Mouse (Mus musculus) forebrain, embryonic 13.5 days (tissue): ENCODE measurements at regions not wholly inside any gene's neighbourhood (a gene's known extent, or its start where the extent isn't known, plus 50 kb on each side); places are given as distances from the start of the nearest gene placed in this dataset.

Experiments
- ATAC-seq: fragments of 200-750 bp; cut with Nextera tagmentation; 2 replicates; pipeline ENCODE4 v1.8.0; 2017
- H3K27ac ChIP-seq: fragments of 300-500 bp; sonication (generic); 2 replicates; pipeline ENCODE4 v1.5.1; 2015; ENCODE audit warnings: inconsistent platforms, mild to moderate bottlenecking, moderate library complexity
- H3K27me3 ChIP-seq: fragments of 300-500 bp; sonication (generic); 2 replicates; pipeline ENCODE4 v1.6.1; 2015; ENCODE audit warnings: mild to moderate bottlenecking, inconsistent platforms
- H3K36me3 ChIP-seq: fragments of 300-500 bp; sonication (generic); 2 replicates; pipeline ENCODE4 v1.6.1; 2015; ENCODE audit warnings: mild to moderate bottlenecking, inconsistent platforms; ENCODE audit not compliant: poor library complexity, severe bottlenecking
- H3K4me1 ChIP-seq: fragments of 300-500 bp; sonication (generic); 2 replicates; pipeline ENCODE4 v1.6.1; 2015; ENCODE audit warnings: inconsistent platforms
- H3K4me2 ChIP-seq: fragments of 300-500 bp; sonication (generic); 2 replicates; pipeline ENCODE4 v1.6.1; 2015; ENCODE audit warnings: inconsistent platforms, mild to moderate bottlenecking, moderate library complexity
- H3K4me3 ChIP-seq: fragments of 300-500 bp; sonication (generic); 2 replicates; pipeline ENCODE4 v1.5.1; 2015; ENCODE audit warnings: mild to moderate bottlenecking, inconsistent platforms
- H3K9ac ChIP-seq: fragments of 300-500 bp; sonication (generic); 2 replicates; pipeline ENCODE4 v1.6.1; 2015; ENCODE audit warnings: mild to moderate bottlenecking, inconsistent platforms
- H3K9me3 ChIP-seq: fragments of 300-500 bp; sonication (generic); replicated peaks from 2 replicates; pipeline ENCODE4 v1.6.1; 2016; ENCODE audit warnings: inconsistent platforms
- WGBS: fragments of 180-500 bp; shearing (Covaris S2); methylation state at CpG from one replicate; pipeline ENCODE4 v1.1.7; 2015; 5-methylcytosine and 5-hydroxymethylcytosine counted together

DNA sequence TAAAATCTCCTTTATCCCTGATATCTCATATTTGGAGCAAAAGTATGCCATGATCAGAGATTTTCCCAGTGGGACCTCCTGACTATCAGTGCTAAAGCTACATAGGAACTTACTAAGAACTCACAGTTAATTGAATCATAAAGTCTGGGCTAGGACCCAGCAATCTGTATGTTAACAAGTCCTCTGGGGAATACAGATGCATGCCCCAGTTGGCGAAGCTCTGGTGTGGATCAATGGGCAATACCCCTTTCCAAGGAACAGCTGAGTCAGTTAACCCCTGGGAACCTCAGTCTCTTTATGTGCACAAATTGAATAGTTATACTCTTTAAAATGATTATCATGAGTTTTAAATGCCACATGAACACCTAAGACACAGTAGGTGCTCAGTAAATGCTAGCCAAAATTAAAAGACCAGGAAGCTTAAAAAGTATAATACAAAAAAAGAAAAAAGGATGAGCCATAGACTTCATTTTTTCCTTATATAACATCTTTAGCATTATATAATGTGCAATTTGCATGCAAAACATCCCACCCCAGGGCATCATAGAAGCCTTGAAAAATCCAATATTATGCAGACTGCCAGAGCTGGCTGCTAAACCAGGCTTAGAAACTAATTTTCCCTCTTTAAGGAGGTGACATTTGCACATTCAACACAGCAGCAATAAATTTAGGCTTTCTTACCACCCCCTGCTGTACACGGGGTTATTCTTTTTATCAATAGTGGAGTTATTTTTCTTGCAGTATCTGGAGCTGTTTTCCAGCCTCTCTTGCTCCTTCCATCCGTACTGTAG is 202.7 kb downstream of the Gm16223 start:
- Histone ChIP-seq H3K4me2 (no peak overlapping the region), H3K9ac (no peak overlapping the region), H3K4me1 (0 out of 2 replicates have a peak, but pooled peaks cover 3% of the 10 kb centered on the region), H3K27ac (no peak overlapping the region), H3K9me3 (no peaks in the 10 kb centered on the region), H3K4me3 (no peak overlapping the region), H3K36me3 (no peaks in the 10 kb centered on the region), H3K27me3 (no peaks in the 10 kb centered on the region)
- 31% methylated on average over 3 of the region's 3 CpGs for WGBS
- ATAC-seq = peak; percentile 55; the same call in 1 of the 2 replicates

DNA sequence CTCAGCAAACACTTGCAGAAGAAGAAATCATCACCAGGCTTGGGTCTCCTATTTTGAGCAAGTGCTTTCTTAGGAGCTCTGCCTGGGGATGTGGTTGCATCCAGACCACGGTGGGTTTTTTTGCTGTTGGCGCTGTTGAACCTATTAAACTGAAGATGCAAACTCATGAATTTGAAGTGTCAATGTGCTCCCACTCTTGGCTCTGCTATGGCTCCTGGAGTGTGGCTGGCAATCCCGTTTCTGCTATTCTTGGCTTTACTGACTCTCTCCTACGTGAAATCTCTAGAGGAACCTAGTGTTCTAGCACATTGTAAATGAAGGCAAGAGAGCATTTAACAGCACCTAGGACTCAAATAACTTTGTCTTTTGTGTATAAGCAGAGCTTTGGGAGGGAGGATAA is 204.2 kb downstream of the Gm16223 start:
- Histone ChIP-seq H3K27ac (no peak overlapping the region), H3K4me2 (no peak overlapping the region), H3K9ac (no peak overlapping the region), H3K9me3 (no peaks in the 10 kb centered on the region), H3K36me3 (no peaks in the 10 kb centered on the region), H3K4me3 (no peak overlapping the region), H3K4me1 (0 out of 2 replicates have a peak, but pooled peaks cover 3% of the 10 kb centered on the region), H3K27me3 (no peaks in the 10 kb centered on the region)
- WGBS = 89% methylated on average over 4 of the region's 4 CpGs
- ATAC-seq = no peak

DNA sequence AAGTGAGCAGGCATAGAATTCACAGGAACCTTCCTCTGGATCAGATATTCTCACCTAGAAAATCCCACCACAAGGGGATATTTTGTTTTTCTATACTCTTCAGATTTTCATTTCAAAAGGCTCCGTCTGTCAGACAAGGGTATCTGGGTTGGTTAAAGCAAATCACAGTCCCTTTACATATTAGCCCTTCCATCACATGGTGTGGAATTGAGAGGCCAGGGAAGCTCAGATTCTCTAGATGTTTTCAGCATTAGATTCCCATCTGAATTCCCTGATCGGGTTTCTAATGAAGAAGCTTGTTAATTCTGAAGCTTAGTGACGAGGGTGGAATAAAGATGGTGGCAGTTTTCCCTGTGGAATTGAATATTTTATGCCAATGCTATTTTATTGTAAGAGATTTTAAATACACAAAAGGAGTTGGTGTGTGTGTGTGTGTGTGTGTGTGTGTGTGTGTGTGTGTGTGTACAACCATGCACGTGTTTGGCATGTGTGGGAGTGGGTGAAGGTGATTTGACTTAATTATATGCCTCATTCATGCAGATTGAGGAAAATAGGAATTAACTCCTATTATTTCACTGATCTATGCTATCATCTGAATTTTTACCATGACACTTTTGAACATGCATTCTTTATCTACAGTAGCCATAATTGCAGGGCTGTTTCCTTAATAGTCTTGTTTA is 211.0 kb downstream of the Gm16223 start:
- ATAC-seq = peak; percentile 61; the same call in 1 of the 2 replicates
- Histone ChIP-seq H3K36me3 (no peaks in the 10 kb centered on the region), H3K4me2 (no peak overlapping the region), H3K27me3 (no peaks in the 10 kb centered on the region), H3K27ac (no peak overlapping the region), H3K9me3 (no peaks in the 10 kb centered on the region), H3K4me3 (no peak overlapping the region), H3K4me1 (no peaks in the 10 kb centered on the region), H3K9ac (no peak overlapping the region)
- 61% methylated on average over 4 of the region's 4 CpGs for WGBS
